ENCODE assay signal across 8 mouse cellular contexts in the genomic region with DNA sequence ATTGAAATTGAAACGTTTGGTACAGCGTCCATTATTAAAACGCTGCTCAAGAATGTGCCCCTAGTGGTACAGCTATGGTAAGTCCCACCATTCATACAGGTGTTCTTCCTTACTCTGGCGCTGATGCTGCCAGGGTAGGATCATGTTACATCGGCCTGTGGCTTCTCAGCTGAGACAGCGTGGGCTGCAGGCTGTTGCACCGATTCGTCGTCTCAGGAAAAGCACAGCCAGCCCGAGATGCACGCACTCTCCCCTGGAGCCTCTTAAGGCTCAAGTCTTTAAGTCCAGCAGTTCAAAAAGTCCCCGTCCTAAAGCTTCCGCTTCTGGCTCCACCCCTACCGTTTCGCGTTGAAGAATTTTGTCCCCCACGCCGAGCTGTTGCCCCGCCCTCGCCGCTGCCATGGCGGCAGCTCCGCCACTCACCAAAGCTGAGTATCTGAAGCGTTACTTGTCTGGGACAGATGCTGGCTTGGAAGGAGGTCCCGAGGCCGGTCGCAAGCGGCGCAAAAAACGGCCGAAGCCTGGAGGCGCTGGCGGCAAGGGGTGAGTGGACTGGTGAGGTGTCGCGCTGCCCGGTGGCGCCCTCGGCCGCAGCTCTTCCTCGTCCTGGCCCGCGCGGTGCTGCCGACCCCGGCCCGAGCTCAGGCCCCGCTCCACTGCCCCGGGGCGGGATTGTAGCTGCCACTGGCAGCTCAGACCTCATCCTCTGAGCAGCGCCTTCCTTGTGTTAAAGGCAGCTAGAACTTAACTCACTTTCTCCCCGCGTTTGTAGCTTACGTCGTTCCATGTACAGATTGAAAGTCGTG. TPM values are rescaled to one million over a fixed set of nuclear protein-coding genes. Genes with fewer than 3 reads are reported as not detected.
DNase-seq lines count a peak whose midpoint lies in the region; ATAC-seq lines count a peak whose summit lies in the region.

TSS of gene Bud13 (plus strand) at position 378 of the 806 bp plus-strand sequence.

- H3K4me2 ChIP-seq in heart, embryonic 14.5 days (ENCODE audit: low read length) = peak within 1 kb of the TSS; percentile 73
- H3K4me2 ChIP-seq in liver, embryonic 13.5 days = peak within 1 kb of the TSS; percentile 74
- peak within 1 kb of the TSS; percentile 69 for H3K4me2 ChIP-seq in stomach, embryonic 16.5 days (ENCODE audit: low read depth, low read length)

- peak within 1 kb of the TSS; percentile 85 to 88 for H3K4me3 ChIP-seq in heart, embryonic 14.5 days (ENCODE audit: control insufficient read depth in 1 of 2, insufficient read depth in 1 of 2, low read depth in 1 of 2, low read length in 2 of 2)
- peak within 1 kb of the TSS; percentile 89 for H3K4me3 ChIP-seq in liver, embryonic 13.5 days (replicated peaks)
- peak within 1 kb of the TSS; percentile 82 for H3K4me3 ChIP-seq in stomach, embryonic 16.5 days (replicated peaks; ENCODE audit: low read length)

- peak; percentile 89 for DNase-seq in c-Kit-negative CD71-positive TER-119-positive erythroid progenitor cells, embryonic 14.5 days (ENCODE audit: low read depth, low spot score)
- peak; percentile 76 for DNase-seq in fibroblast of lung, adult 2 months (ENCODE audit: low read depth)
- peak; percentile 93 for DNase-seq in kidney, postnatal 14 days
- DNase-seq in liver, embryonic 13.5 days = peak; percentile 90
- peak; percentile 90 for DNase-seq in neural tube, embryonic 10.5 days (ENCODE audit: extremely low spot score, low spot score)

- H3K27me3 ChIP-seq in heart, embryonic 14.5 days (ENCODE audit: control insufficient read depth, insufficient read depth, low read length) = no peaks in the 10 kb centered on the region
- no peaks in the 10 kb centered on the region for H3K27me3 ChIP-seq in liver, embryonic 13.5 days
- H3K27me3 ChIP-seq in stomach, embryonic 16.5 days (ENCODE audit: control insufficient read depth, insufficient read depth, low read length) = no peaks in the 10 kb centered on the region

- peak within 1 kb of the TSS; percentile 42 to 80 for H3K27ac ChIP-seq in heart, embryonic 14.5 days (replicated peaks in 1 of 2; ENCODE audit: control insufficient read depth in 1 of 2, insufficient read depth in 1 of 2, low read depth in 2 of 2, low read length in 2 of 2)
- H3K27ac ChIP-seq in liver, embryonic 13.5 days = peak within 1 kb of the TSS; percentile 83
- H3K27ac ChIP-seq in stomach, embryonic 16.5 days (ENCODE audit: low read length) = peak within 1 kb of the TSS; percentile 87

- H3K36me3 ChIP-seq in heart, embryonic 14.5 days (ENCODE audit: control insufficient read depth, insufficient read depth, low read length) = peaks cover 62% of the 10 kb centered on the region
- peaks cover 59% of the 10 kb centered on the region for H3K36me3 ChIP-seq in liver, embryonic 13.5 days
- H3K36me3 ChIP-seq in stomach, embryonic 16.5 days (ENCODE audit: control insufficient read depth, insufficient read depth, low read length) = peaks cover 7% of the 10 kb centered on the region; the same call in 1 of the 2 replicates

- WGBS in heart, embryonic 14.5 days = under 1% methylated on average over 55 of the region's 55 CpGs
- WGBS in liver, embryonic 13.5 days (ENCODE audit: insufficient replicate concordance) = under 1% methylated on average over 55 of the region's 55 CpGs
- under 1% methylated on average over 55 of the region's 55 CpGs for WGBS in stomach, embryonic 16.5 days

- no peaks in the 10 kb centered on the region for H3K9me3 ChIP-seq in heart, embryonic 14.5 days (ENCODE audit: control insufficient read depth, low read length)
- no peaks in the 10 kb centered on the region for H3K9me3 ChIP-seq in liver, embryonic 13.5 days (replicated peaks)
- no peaks in the 10 kb centered on the region for H3K9me3 ChIP-seq in stomach, embryonic 16.5 days (replicated peaks; ENCODE audit: control insufficient read depth, low read length)

- peak; percentile 96 for ATAC-seq in CD4-positive, CD25-positive, alpha-beta regulatory T cell, adult 4 months
- ATAC-seq in heart, embryonic 14.5 days (ENCODE audit: insufficient number of reproducible peaks, insufficient read depth, low FRiP score, low read depth) = peak; percentile 80
- peak; percentile 91 for ATAC-seq in liver, embryonic 13.5 days (ENCODE audit: low read depth)
- ATAC-seq in stomach, embryonic 16.5 days (ENCODE audit: insufficient read depth, low FRiP score) = peak; percentile 94

- H3K4me1 ChIP-seq in heart, embryonic 14.5 days (ENCODE audit: control insufficient read depth in 2 of 2, insufficient read depth in 2 of 2, low read length in 2 of 2) = peaks cover 0 to 8% of the 10 kb centered on the region in 2 experiments; a peak in 2 of 4 replicates
- H3K4me1 ChIP-seq in liver, embryonic 13.5 days (replicated peaks) = peaks cover 23% of the 10 kb centered on the region
- peaks cover 7% of the 10 kb centered on the region for H3K4me1 ChIP-seq in stomach, embryonic 16.5 days (ENCODE audit: control insufficient read depth, insufficient read depth, low read length)

- peak within 1 kb of the TSS; percentile 90 for H3K9ac ChIP-seq in heart, embryonic 14.5 days (ENCODE audit: low read length)
- H3K9ac ChIP-seq in liver, embryonic 13.5 days = peak within 1 kb of the TSS; percentile 89
- peak within 1 kb of the TSS; percentile 85 for H3K9ac ChIP-seq in stomach, embryonic 16.5 days (ENCODE audit: low read length)

RNA-seq across cellular contexts. Expression of gene Bud13, which starts in this region (rescaled TPM):
- 10 to 100 TPM; 19.1 to 24.3 TPM for polyA plus RNA-seq in CD4-positive, CD25-positive, alpha-beta regulatory T cell, adult 4 months (2017; shearing (Covaris generic))
- polyA plus RNA-seq in heart, embryonic 14.5 days (2014; fragmentation: Nextera tagmentation; extraction: Ambion mirVana) = 11.2 and 13.8 TPM in 2 replicates
- 8.0 and 10.1 TPM in 2 replicates for polyA plus RNA-seq in liver, embryonic 13.5 days (2015; fragmentation: Nextera tagmentation; extraction: Ambion mirVana)
- 18.2 and 18.7 TPM in 2 replicates for polyA plus RNA-seq in stomach, embryonic 16.5 days (2015; fragmentation: Nextera tagmentation; extraction: Ambion mirVana)

Comparison
In these comparisons a context has a peak if more than half of its experiments do, and no peak if none do; other contexts are left out.
1. Peak in every context shown above with its lines: DNase-seq, ATAC-seq, H3K4me3 ChIP-seq and H3K27ac ChIP-seq.